Comparison of ENCODE assay signal across 15 mouse cellular contexts in genomic region chr16:79350127-79350526, GRCm38 (mm10).
"Had no signal": no experiment of that assay in that cellular context is flagged by ENCODE, and none has a peak within 500 bp of the region (broad histone marks: within the 10 kb centered on the region; RNA-seq: fewer than 3 reads in every experiment).

No protein-coding gene starts in this region.

- H3K27me3 ChIP-seq: intestine, embryonic 15.5 days; kidney, embryonic 15.5 days; liver, embryonic 13.5 days; neural tube, embryonic 12.5 days; stomach, embryonic 15.5 days had no signal

- H3K4me3 ChIP-seq: intestine, embryonic 15.5 days; kidney, embryonic 15.5 days; left cerebral cortex, adult 2 months; liver, embryonic 13.5 days; neural tube, embryonic 12.5 days; stomach, embryonic 15.5 days had no signal

- DNase-seq: kidney, adult 18-20 months; kidney, postnatal 25 days; liver; liver, embryonic 13.5 days; liver, postnatal 0 days; lung, postnatal 36 days; right cerebral cortex, postnatal 14 days; thymus, adult 2 months; thymus, postnatal 25 days had no signal

- H3K9me3 ChIP-seq: intestine, embryonic 15.5 days; liver, embryonic 13.5 days; neural tube, embryonic 12.5 days; stomach, embryonic 15.5 days had no signal

- H3K9ac ChIP-seq: intestine, embryonic 15.5 days; kidney, embryonic 15.5 days; liver, embryonic 13.5 days; liver, postnatal 0 days; neural tube, embryonic 12.5 days; stomach, embryonic 15.5 days had no signal

- H3K36me3 ChIP-seq: intestine, embryonic 15.5 days; kidney, embryonic 15.5 days; liver, embryonic 13.5 days; neural tube, embryonic 12.5 days; stomach, embryonic 15.5 days had no signal

- H3K4me1 ChIP-seq: intestine, embryonic 15.5 days; kidney, embryonic 15.5 days; liver, embryonic 13.5 days; neural tube, embryonic 12.5 days; stomach, embryonic 15.5 days had no signal

- H3K4me2 ChIP-seq: intestine, embryonic 15.5 days; kidney, embryonic 15.5 days; liver, embryonic 13.5 days; neural tube, embryonic 12.5 days; stomach, embryonic 15.5 days had no signal

- ATAC-seq: intestine, embryonic 15.5 days; liver, postnatal 0 days; lung, postnatal 0 days had no signal

- H3K27ac ChIP-seq: intestine, embryonic 15.5 days; kidney, embryonic 15.5 days; left cerebral cortex, adult 2 months; liver, embryonic 13.5 days; neural tube, embryonic 12.5 days; stomach, embryonic 15.5 days had no signal
